Comparison of ENCODE assay signal across 8 mouse cellular contexts in genomic region chr6:136465959-136466381, GRCm38 (mm10). TPM values are rescaled to one million over a fixed set of nuclear protein-coding genes. Genes with fewer than 3 reads are reported as not detected.
A peak's percentile ranks its signal among the peaks of the same experiment; 100 is the strongest.
DNase-seq lines count a peak whose midpoint lies in the region; ATAC-seq and TF ChIP-seq lines count a peak whose summit lies in the region.

No protein-coding gene starts in this region.

- H3K27ac ChIP-seq in ES-Bruce4 (ENCODE audit: insufficient read depth, low read length), result peak overlapping the region; percentile 19
- H3K27ac ChIP-seq in forebrain, embryonic 10.5 days, result peak overlapping the region; percentile 95
- H3K27ac ChIP-seq in heart, embryonic 15.5 days, result peak overlapping the region; percentile 93
- 0 out of 2 replicates have a peak overlapping the region, but pooled peaks have one; percentile 30 for H3K27ac ChIP-seq in liver, postnatal 0 days (ENCODE audit: low read depth)

- peak; percentile 93 for DNase-seq in brain, adult 2 months (ENCODE audit: low read depth, low spot score)
- DNase-seq in forebrain, embryonic 10.5 days (ENCODE audit: extremely low spot score, low spot score), result peak; percentile 62
- peak; percentile 64 for DNase-seq in kidney, postnatal 14 days
- DNase-seq in liver, postnatal 0 days, result peak; percentile 77
- peak; percentile 84 for DNase-seq in thymus, postnatal 14 days

- no peaks in the 10 kb centered on the region for H3K27me3 ChIP-seq in ES-Bruce4 (ENCODE audit: control insufficient read depth, insufficient read depth, low read length, poor library complexity, severe bottlenecking)
- peaks cover 9% of the 10 kb centered on the region; the same call in 1 of the 2 replicates for H3K27me3 ChIP-seq in forebrain, embryonic 10.5 days (ENCODE audit: poor library complexity, severe bottlenecking)
- no peaks in the 10 kb centered on the region for H3K27me3 ChIP-seq in heart, embryonic 15.5 days
- H3K27me3 ChIP-seq in liver, postnatal 0 days (ENCODE audit: insufficient read depth, low read length), result no peaks in the 10 kb centered on the region

- TF ChIP-seq CTCF in ES-Bruce4 (IDR thresholded peaks at IDR 0.05; ENCODE audit: low read depth, low read length), result peak; percentile 62
- peak; percentile 82 for TF ChIP-seq CTCF in liver, postnatal 0 days (IDR thresholded peaks at IDR 0.05; ENCODE audit: low read depth)

- H3K4me3 ChIP-seq in ES-Bruce4 (ENCODE audit: low read depth, low read length), result no peak overlapping the region
- no peak overlapping the region for H3K4me3 ChIP-seq in forebrain, embryonic 10.5 days
- H3K4me3 ChIP-seq in heart, embryonic 15.5 days, result no peak overlapping the region
- H3K4me3 ChIP-seq in liver, postnatal 0 days (ENCODE audit: low read depth, low read length), result no peak overlapping the region

- no peak for TF ChIP-seq POLR2A in ES-Bruce4 (IDR thresholded peaks at IDR 0.05; ENCODE audit: insufficient read depth, low read length)

- no peaks in the 10 kb centered on the region for H3K36me3 ChIP-seq in ES-Bruce4 (ENCODE audit: control insufficient read depth, insufficient read depth, low read length, poor library complexity, severe bottlenecking)
- H3K36me3 ChIP-seq in forebrain, embryonic 10.5 days (replicated peaks), result no peaks in the 10 kb centered on the region
- no peaks in the 10 kb centered on the region for H3K36me3 ChIP-seq in heart, embryonic 15.5 days
- H3K36me3 ChIP-seq in liver, postnatal 0 days (replicated peaks; ENCODE audit: insufficient read depth, low read length), result no peaks in the 10 kb centered on the region

- TF ChIP-seq EP300 in ES-Bruce4 (IDR thresholded peaks at IDR 0.05; ENCODE audit: insufficient read depth, low read depth, low read length), result 0 out of 2 replicates have a peak, but pooled peaks have one; percentile 60
- TF ChIP-seq EP300 in liver, postnatal 0 days (IDR thresholded peaks at IDR 0.05; ENCODE audit: low read depth), result no peak

- H3K4me1 ChIP-seq in ES-Bruce4 (ENCODE audit: control insufficient read depth, insufficient read depth, low read length), result peaks cover 8% of the 10 kb centered on the region
- H3K4me1 ChIP-seq in forebrain, embryonic 10.5 days, result peaks cover 68% of the 10 kb centered on the region
- H3K4me1 ChIP-seq in heart, embryonic 15.5 days (replicated peaks), result peaks cover 55% of the 10 kb centered on the region
- H3K4me1 ChIP-seq in liver, postnatal 0 days (ENCODE audit: insufficient read depth), result peaks cover 48% of the 10 kb centered on the region

- H3K9ac ChIP-seq in ES-Bruce4 (ENCODE audit: low read depth, poor library complexity, severe bottlenecking), result no peak overlapping the region
- 0 out of 2 replicates have a peak overlapping the region, but pooled peaks have one; percentile 3 for H3K9ac ChIP-seq in heart, embryonic 15.5 days
- no peak overlapping the region; the same call in 1 of the 2 replicates for H3K9ac ChIP-seq in liver, postnatal 0 days (replicated peaks)

- peaks cover 20% of the 10 kb centered on the region for H3K9me3 ChIP-seq in ES-Bruce4 (replicated peaks; ENCODE audit: control insufficient read depth, insufficient read depth, low read length, poor library complexity, severe bottlenecking)
- H3K9me3 ChIP-seq in forebrain, embryonic 10.5 days, result peaks cover 15% of the 10 kb centered on the region; the same call in 1 of the 2 replicates
- no peaks in the 10 kb centered on the region for H3K9me3 ChIP-seq in heart, embryonic 15.5 days (replicated peaks)
- H3K9me3 ChIP-seq in liver, postnatal 0 days (ENCODE audit: low read length), result no peaks in the 10 kb centered on the region

- WGBS in forebrain, embryonic 10.5 days, result 38% methylated on average over 8 of the region's 8 CpGs
- WGBS in heart, embryonic 15.5 days, result 17% methylated on average over 8 of the region's 8 CpGs
- 36% methylated on average over 8 of the region's 8 CpGs for WGBS in liver, postnatal 0 days (ENCODE audit: insufficient replicate concordance)

- peak overlapping the region; percentile 41 for H3K4me2 ChIP-seq in heart, embryonic 15.5 days
- peak overlapping the region; percentile 36; the same call in 1 of the 2 replicates for H3K4me2 ChIP-seq in liver, postnatal 0 days (ENCODE audit: low read depth, low read length)

- no peak for ATAC-seq in heart, embryonic 15.5 days (replicated peaks; ENCODE audit: insufficient number of reproducible peaks, insufficient read depth, low FRiP score, low read depth)
- no peak for ATAC-seq in liver, postnatal 0 days
- ATAC-seq in neutrophil, adult 5-6 weeks (ENCODE audit: extremely low read depth, insufficient number of reproducible peaks, low FRiP score, poor library complexity, severe bottlenecking), result peak; percentile 27

RNA-seq across cellular contexts. Expression of gene Atf7ip, which starts 40.0 kb away (rescaled TPM):
- 110 and 114 TPM in 2 replicates for polyA plus RNA-seq in ES-Bruce4 (2011; ENCODE audit: insufficient read depth, insufficient read length, low read depth, missing spikeins)
- polyA plus RNA-seq in forebrain, embryonic 10.5 days (2016; fragmentation: Nextera tagmentation; extraction: Ambion mirVana), result 44.2 and 46.7 TPM in 2 replicates
- 30.3 and 32.6 TPM in 2 replicates for polyA plus RNA-seq in heart, embryonic 15.5 days (2015; fragmentation: Nextera tagmentation; extraction: Ambion mirVana)
- 5.6 and 6.6 TPM in 2 replicates for polyA plus RNA-seq in liver, postnatal 0 days (2015; fragmentation: Nextera tagmentation; extraction: Ambion mirVana)
- total RNA-seq in neutrophil, adult 5-6 weeks (2017), result 194 and 211 TPM in 2 replicates

RNA-seq across cellular contexts. Expression of gene E330021D16Rik, which starts 50.6 kb away (rescaled TPM):
- polyA plus RNA-seq in ES-Bruce4 (2011; ENCODE audit: insufficient read depth, insufficient read length, low read depth, missing spikeins), result 0.36 TPM in 1 of 2 replicates, not detected in the other
- polyA plus RNA-seq in forebrain, embryonic 10.5 days (2016; fragmentation: Nextera tagmentation; extraction: Ambion mirVana), result not detected in 2 replicates
- not detected in 2 replicates for polyA plus RNA-seq in heart, embryonic 15.5 days (2015; fragmentation: Nextera tagmentation; extraction: Ambion mirVana)
- 0.47 and 0.67 TPM in 2 replicates for polyA plus RNA-seq in liver, postnatal 0 days (2015; fragmentation: Nextera tagmentation; extraction: Ambion mirVana)
- not detected in 2 replicates for total RNA-seq in neutrophil, adult 5-6 weeks (2017)

Comparison
In these comparisons a context has a peak if more than half of its experiments do, and no peak if none do; other contexts are left out.
1. H3K27ac ChIP-seq: peak in every context shown above with its lines; median percentile 95 in forebrain, embryonic 10.5 days; 93 in heart, embryonic 15.5 days; 30 in liver, postnatal 0 days; 19 in ES-Bruce4.